Mouse (Mus musculus): ENCODE data around the gene Tmem135. TPM values are rescaled to one million over a fixed set of nuclear protein-coding genes. Genes with fewer than 3 reads are reported as not detected.
A peak's percentile ranks its signal among the peaks of the same experiment; 100 is the strongest.

Tmem135 gene
- 19.1 and 25.2 TPM in 2 replicates for polyA plus RNA-seq (2015; fragmentation: Nextera tagmentation; extraction: Ambion mirVana)

GRCm38 (mm10) chr7:89404081-89404733 is at the start of gene Tmem135, which contains the start of gene Fzd4:
Gene Tmem135, minus strand, starts transcription at chr7:89404222.
Gene Fzd4, plus strand, starts transcription at chr7:89404355.
- peak within 1 kb of the TSS; percentile 77 for H3K4me3 ChIP-seq (replicated peaks)
- H3K4me2 ChIP-seq (replicated peaks) = peak within 1 kb of the TSS; percentile 99
- peaks cover 16% of the 10 kb centered on the region for H3K4me1 ChIP-seq
- H3K27me3 ChIP-seq = 0 out of 2 replicates have a peak, but pooled peaks cover 10% of the 10 kb centered on the region
- H3K27ac ChIP-seq (replicated peaks) = peak within 1 kb of the TSS; percentile 79
- H3K9me3 ChIP-seq (replicated peaks) = no peaks in the 10 kb centered on the region
- peaks cover 3% of the 10 kb centered on the region; the same call in 1 of the 2 replicates for H3K36me3 ChIP-seq
- H3K9ac ChIP-seq = peak within 1 kb of the TSS; percentile 74
- WGBS = under 1% methylated on average over 61 of the region's 62 CpGs
- ATAC-seq (ENCODE audit: insufficient number of reproducible peaks, low FRiP score, low TSS enrichment, low read depth) = peak; percentile 97

DNA sequence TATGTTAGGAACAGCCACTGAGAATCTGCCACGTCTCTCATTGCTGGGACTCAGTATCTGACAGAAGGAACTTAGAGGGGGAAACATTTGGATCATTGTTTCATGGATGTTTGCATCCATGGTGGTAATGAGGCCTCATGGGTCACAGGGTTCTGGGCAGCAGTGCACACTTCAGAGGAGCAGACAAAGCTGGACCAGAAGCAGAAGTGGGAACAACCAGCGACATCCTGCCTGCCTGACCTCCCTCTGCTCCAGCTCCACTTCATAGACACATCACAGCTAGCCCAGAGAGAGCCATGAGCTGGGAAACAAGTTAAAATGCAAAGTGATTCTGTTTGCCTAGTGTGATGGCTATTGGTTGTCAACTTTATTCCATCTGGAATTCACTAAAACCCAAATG is 46.3 kb upstream of the Tmem135 start:
- no peak overlapping the region for H3K4me3 ChIP-seq (replicated peaks)
- H3K27ac ChIP-seq (replicated peaks) = no peak overlapping the region
- no peaks in the 10 kb centered on the region for H3K27me3 ChIP-seq
- H3K9me3 ChIP-seq (replicated peaks) = no peaks in the 10 kb centered on the region
- no peak overlapping the region for H3K9ac ChIP-seq
- no peak for ATAC-seq (ENCODE audit: insufficient number of reproducible peaks, low FRiP score, low TSS enrichment, low read depth)
- H3K4me2 ChIP-seq (replicated peaks) = no peak overlapping the region
- H3K36me3 ChIP-seq = no peaks in the 10 kb centered on the region
- 66% methylated on average over 2 of the region's 2 CpGs for WGBS
- H3K4me1 ChIP-seq = no peaks in the 10 kb centered on the region

- no peaks in the 10 kb centered on the region for H3K36me3 ChIP-seq
- WGBS = 73% methylated on average over 4 of the region's 4 CpGs
Measured at GRCm38 (mm10) chr7:89445137-89445536, 41.1 kb upstream of the Tmem135 start.

DNA sequence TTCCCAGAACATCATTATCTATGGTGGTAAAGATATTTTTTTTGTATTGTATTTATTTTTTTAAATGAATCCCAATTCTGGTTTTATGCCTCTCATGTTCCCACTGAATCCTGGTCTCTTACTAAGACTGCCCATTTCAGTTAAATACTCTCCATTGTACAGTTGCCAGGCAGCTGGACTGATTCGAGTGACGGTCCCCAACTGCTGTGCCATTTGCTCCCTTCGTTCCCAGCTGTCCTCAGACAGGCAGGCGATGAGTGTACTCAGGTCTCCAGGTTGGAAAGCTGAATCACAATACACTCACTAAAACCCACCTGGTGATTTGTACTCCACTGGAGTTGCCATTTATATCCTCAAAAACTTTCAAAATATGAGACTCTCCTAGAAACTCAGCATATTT is 38.2 kb upstream of the Tmem135 start:
- no peak for ATAC-seq (ENCODE audit: insufficient number of reproducible peaks, low FRiP score, low TSS enrichment, low read depth)
- WGBS = 74% methylated on average over 4 of the region's 4 CpGs

More at GRCm38 (mm10) chr7:89445137-89445536, 41.1 kb upstream of the Tmem135 start:
- Histone ChIP-seq H3K9me3 (replicated peaks) (no peaks in the 10 kb centered on the region), H3K4me2 (replicated peaks) (no peak overlapping the region), H3K4me1 (no peaks in the 10 kb centered on the region), H3K4me3 (replicated peaks) (no peak overlapping the region), H3K27me3 (no peaks in the 10 kb centered on the region), H3K9ac (no peak overlapping the region), H3K27ac (replicated peaks) (no peak overlapping the region)
- ATAC-seq (ENCODE audit: insufficient number of reproducible peaks, low FRiP score, low TSS enrichment, low read depth) = no peak

DNA sequence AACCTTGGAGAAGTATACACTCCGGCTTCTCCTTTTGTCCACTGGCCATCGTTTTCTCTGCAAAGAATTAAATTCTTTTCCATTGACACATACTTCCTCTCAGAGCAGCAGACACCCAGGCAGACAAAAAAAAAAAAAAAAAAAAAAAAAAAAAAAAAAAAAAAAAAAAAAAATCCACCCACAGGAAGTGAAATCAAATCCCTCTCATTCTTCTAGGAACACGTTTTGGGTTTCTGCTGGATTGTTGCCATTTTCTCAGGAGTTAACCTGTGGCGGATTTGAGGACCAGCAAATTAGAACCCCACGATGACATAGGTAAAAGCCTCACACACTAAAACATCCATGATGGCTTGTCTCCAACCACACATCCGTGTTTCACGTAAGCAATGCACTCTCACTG is 37.3 kb upstream of the Tmem135 start:
- peak overlapping the region; percentile 45; the same call in 1 of the 2 replicates for H3K27ac ChIP-seq (replicated peaks)
- H3K36me3 ChIP-seq = no peaks in the 10 kb centered on the region
- no peak overlapping the region for H3K9ac ChIP-seq
- H3K4me1 ChIP-seq = no peaks in the 10 kb centered on the region
- no peaks in the 10 kb centered on the region for H3K27me3 ChIP-seq
- H3K4me3 ChIP-seq (replicated peaks) = no peak overlapping the region
- no peak overlapping the region for H3K4me2 ChIP-seq (replicated peaks)
- no peak for ATAC-seq (ENCODE audit: insufficient number of reproducible peaks, low FRiP score, low TSS enrichment, low read depth)
- WGBS = 50% methylated on average over 7 of the region's 7 CpGs
- no peaks in the 10 kb centered on the region for H3K9me3 ChIP-seq (replicated peaks)

More for the DNA sequence above, 38.2 kb upstream of the Tmem135 start:
- H3K4me2 ChIP-seq (replicated peaks) = no peak overlapping the region
- no peak overlapping the region for H3K4me3 ChIP-seq (replicated peaks)
- H3K9me3 ChIP-seq (replicated peaks) = no peaks in the 10 kb centered on the region
- no peak overlapping the region for H3K9ac ChIP-seq
- H3K4me1 ChIP-seq = no peaks in the 10 kb centered on the region
- no peak overlapping the region; the same call in 1 of the 2 replicates for H3K27ac ChIP-seq (replicated peaks)
- no peaks in the 10 kb centered on the region for H3K27me3 ChIP-seq
- no peaks in the 10 kb centered on the region for H3K36me3 ChIP-seq

- H3K27me3 ChIP-seq = no peaks in the 10 kb centered on the region
- H3K27ac ChIP-seq (replicated peaks) = no peak overlapping the region
- 27% methylated on average over 4 of the region's 4 CpGs for WGBS
- H3K36me3 ChIP-seq = no peaks in the 10 kb centered on the region
- no peak overlapping the region for H3K4me2 ChIP-seq (replicated peaks)
- H3K4me3 ChIP-seq (replicated peaks) = no peak overlapping the region
- ATAC-seq (ENCODE audit: insufficient number of reproducible peaks, low FRiP score, low TSS enrichment, low read depth) = no peak
- H3K9me3 ChIP-seq (replicated peaks) = no peaks in the 10 kb centered on the region
- H3K9ac ChIP-seq = no peak overlapping the region
- peaks cover 11% of the 10 kb centered on the region for H3K4me1 ChIP-seq
Measured at GRCm38 (mm10) chr7:89437589-89437988, 33.6 kb upstream of the Tmem135 start.

DNA sequence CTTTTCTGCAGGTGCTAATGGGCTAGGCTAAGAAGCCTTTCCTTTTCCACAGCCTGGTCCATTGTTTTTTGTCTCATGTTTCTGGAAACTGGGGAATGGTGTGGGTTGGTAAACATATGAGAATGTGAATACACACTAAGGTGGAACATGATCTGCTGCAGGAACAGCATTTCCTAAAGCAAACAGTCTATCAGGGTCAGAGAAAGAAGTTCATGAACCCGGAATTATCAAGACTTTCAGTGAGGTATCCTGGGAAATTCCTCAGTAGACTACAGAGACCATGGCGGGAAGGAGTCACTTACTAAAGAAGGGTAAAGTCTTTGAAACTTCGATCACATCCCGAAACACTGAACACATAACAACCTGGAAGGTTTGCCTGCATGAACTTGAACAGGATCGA is 32.4 kb upstream of the Tmem135 start:
- no peaks in the 10 kb centered on the region for H3K27me3 ChIP-seq
- no peak overlapping the region for H3K4me3 ChIP-seq (replicated peaks)
- no peak overlapping the region for H3K4me2 ChIP-seq (replicated peaks)
- WGBS = 71% methylated on average over 5 of the region's 5 CpGs
- peaks cover 11% of the 10 kb centered on the region for H3K4me1 ChIP-seq
- no peaks in the 10 kb centered on the region for H3K9me3 ChIP-seq (replicated peaks)
- H3K36me3 ChIP-seq = no peaks in the 10 kb centered on the region
- H3K9ac ChIP-seq = no peak overlapping the region
- no peak for ATAC-seq (ENCODE audit: insufficient number of reproducible peaks, low FRiP score, low TSS enrichment, low read depth)
- no peak overlapping the region for H3K27ac ChIP-seq (replicated peaks)

- Histone ChIP-seq H3K9ac (no peak overlapping the region), H3K27ac (replicated peaks) (peak overlapping the region; percentile 79), H3K4me2 (replicated peaks) (no peak overlapping the region), H3K36me3 (no peaks in the 10 kb centered on the region), H3K4me1 (peaks cover 11% of the 10 kb centered on the region), H3K4me3 (replicated peaks) (no peak overlapping the region), H3K27me3 (no peaks in the 10 kb centered on the region), H3K9me3 (replicated peaks) (no peaks in the 10 kb centered on the region)
- WGBS = 57% methylated on average over 8 of the region's 8 CpGs
- ATAC-seq (ENCODE audit: insufficient number of reproducible peaks, low FRiP score, low TSS enrichment, low read depth) = no peak
Measured at GRCm38 (mm10) chr7:89433893-89434616, 30.0 kb upstream of the Tmem135 start.

- peaks cover 11% of the 10 kb centered on the region for H3K4me1 ChIP-seq
- no peak overlapping the region for H3K9ac ChIP-seq
- no peaks in the 10 kb centered on the region for H3K27me3 ChIP-seq
- H3K4me2 ChIP-seq (replicated peaks) = no peak overlapping the region
- no peaks in the 10 kb centered on the region for H3K36me3 ChIP-seq
- H3K27ac ChIP-seq (replicated peaks) = peak overlapping the region; percentile 79
- H3K9me3 ChIP-seq (replicated peaks) = no peaks in the 10 kb centered on the region
- WGBS = 31% methylated on average over 9 of the region's 9 CpGs
- peak; percentile 69; the same call in 1 of the 2 replicates for ATAC-seq (ENCODE audit: insufficient number of reproducible peaks, low FRiP score, low TSS enrichment, low read depth)
- no peak overlapping the region for H3K4me3 ChIP-seq (replicated peaks)
Measured at GRCm38 (mm10) chr7:89433193-89433892, 29.3 kb upstream of the Tmem135 start.

DNA sequence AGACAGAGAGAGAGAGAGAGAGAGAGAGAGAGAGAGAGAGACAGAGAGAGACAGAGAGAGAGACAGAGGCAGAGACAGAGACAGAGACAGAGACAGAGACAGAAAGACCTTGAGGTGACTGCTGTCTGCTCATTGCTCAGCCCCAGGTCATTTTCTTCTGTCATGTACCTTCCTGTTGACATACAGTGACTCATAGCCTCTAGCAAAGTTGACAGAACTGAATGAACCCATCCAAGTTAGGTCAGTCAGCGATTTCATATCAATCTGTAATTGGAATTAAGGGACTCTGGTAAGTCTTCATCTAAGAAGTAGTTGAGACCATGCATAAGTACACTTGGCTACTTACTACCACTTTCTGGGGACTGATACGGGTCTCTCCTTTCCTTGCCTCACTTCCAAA is 27.2 kb upstream of the Tmem135 start:
- ATAC-seq (ENCODE audit: insufficient number of reproducible peaks, low FRiP score, low TSS enrichment, low read depth) = no peak
- WGBS = 75% methylated on average over 2 of the region's 2 CpGs
- no peaks in the 10 kb centered on the region for H3K9me3 ChIP-seq (replicated peaks)
- H3K36me3 ChIP-seq = no peaks in the 10 kb centered on the region
- H3K27ac ChIP-seq (replicated peaks) = no peak overlapping the region
- no peaks in the 10 kb centered on the region for H3K27me3 ChIP-seq
- peaks cover 14% of the 10 kb centered on the region for H3K4me1 ChIP-seq
- no peak overlapping the region for H3K4me3 ChIP-seq (replicated peaks)
- no peak overlapping the region for H3K9ac ChIP-seq
- no peak overlapping the region for H3K4me2 ChIP-seq (replicated peaks)

DNA sequence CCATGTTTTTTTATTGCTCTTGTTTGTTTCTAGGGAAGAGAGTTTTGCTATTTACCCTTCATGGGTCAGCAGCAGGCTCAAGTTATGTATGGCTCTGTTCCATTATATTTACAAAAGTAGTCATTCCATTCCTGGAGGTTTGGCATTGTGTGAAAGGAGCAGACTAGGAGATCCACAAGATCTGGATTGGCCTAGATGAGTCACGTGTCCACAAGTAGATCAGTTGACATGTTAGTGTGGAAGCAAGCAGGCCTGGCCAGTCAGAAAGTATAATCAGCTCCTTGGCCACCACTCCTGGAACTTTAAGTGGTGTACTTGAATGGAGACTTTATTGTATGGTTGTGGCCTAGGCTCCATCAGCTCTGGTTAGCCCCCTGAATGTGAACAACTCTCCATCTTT is 25.3 kb upstream of the Tmem135 start:
- H3K27me3 ChIP-seq = no peaks in the 10 kb centered on the region
- no peak overlapping the region for H3K9ac ChIP-seq
- peaks cover 15% of the 10 kb centered on the region for H3K4me1 ChIP-seq
- WGBS = 81% methylated on average over 1 of the region's 1 CpGs
- H3K36me3 ChIP-seq = no peaks in the 10 kb centered on the region
- H3K27ac ChIP-seq (replicated peaks) = no peak overlapping the region
- H3K4me3 ChIP-seq (replicated peaks) = no peak overlapping the region
- H3K4me2 ChIP-seq (replicated peaks) = no peak overlapping the region
- no peaks in the 10 kb centered on the region for H3K9me3 ChIP-seq (replicated peaks)
- no peak for ATAC-seq (ENCODE audit: insufficient number of reproducible peaks, low FRiP score, low TSS enrichment, low read depth)
